Mouse (Mus musculus) spleen, adult 2 months (tissue): Measurements from ENCODE around the gene Sept11.

Experiments
- CTCF ChIP-seq: fragments of 200-500 bp; IDR thresholded peaks from 2 replicates; pipeline ENCODE4 v1.5.1; 2011; ENCODE audit warnings: mild to moderate bottlenecking, inconsistent platforms; ENCODE audit not compliant: insufficient read depth, insufficient read length, insufficient replicate concordance; ENCODE audit errors: extremely low read depth
- POLR2A ChIP-seq: fragments of 200-500 bp; IDR thresholded peaks from 2 replicates; pipeline ENCODE4 v1.6.1; 2011; ENCODE audit warnings: low read depth, low read length, inconsistent platforms

DNA sequence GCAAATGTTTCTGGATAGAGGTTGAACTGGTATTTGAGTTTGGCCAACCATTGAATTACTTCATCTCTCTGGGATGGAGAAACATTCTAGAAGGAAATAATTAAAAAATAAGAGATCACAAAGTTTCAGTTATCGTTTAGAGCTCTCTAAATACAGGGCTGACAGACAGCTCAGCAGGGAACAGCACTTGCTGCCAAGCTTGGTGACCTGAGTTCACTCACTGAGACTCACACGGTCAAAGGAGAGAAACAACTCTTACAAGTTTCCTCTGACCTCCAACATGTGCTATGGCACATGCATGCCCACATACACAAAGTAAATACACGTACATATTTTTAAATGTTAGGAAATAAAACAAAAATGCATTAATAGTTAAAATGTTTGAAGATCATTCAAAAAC, 96.4 kb downstream of the Sept11 start:
- TF ChIP-seq CTCF (no peak), POLR2A (no peak)
